Mouse (Mus musculus) c-Kit-positive CD71-negative TER-119-negative erythroid progenitor cells, embryonic 14.5 days (primary cell): ENCODE results near the gene Faap100.
"Not testable (repeated sequence)": the region's sequence is repeated elsewhere in the genome, so short reads cannot be mapped to it uniquely, and the experiment has no call there.

ENCODE experiments used
- DNase-seq: peaks from one replicate; pipeline ENCODE4 v3.0.0-alpha.2; 2013; ENCODE audit warnings: low read depth

Faap100 gene

DNA sequence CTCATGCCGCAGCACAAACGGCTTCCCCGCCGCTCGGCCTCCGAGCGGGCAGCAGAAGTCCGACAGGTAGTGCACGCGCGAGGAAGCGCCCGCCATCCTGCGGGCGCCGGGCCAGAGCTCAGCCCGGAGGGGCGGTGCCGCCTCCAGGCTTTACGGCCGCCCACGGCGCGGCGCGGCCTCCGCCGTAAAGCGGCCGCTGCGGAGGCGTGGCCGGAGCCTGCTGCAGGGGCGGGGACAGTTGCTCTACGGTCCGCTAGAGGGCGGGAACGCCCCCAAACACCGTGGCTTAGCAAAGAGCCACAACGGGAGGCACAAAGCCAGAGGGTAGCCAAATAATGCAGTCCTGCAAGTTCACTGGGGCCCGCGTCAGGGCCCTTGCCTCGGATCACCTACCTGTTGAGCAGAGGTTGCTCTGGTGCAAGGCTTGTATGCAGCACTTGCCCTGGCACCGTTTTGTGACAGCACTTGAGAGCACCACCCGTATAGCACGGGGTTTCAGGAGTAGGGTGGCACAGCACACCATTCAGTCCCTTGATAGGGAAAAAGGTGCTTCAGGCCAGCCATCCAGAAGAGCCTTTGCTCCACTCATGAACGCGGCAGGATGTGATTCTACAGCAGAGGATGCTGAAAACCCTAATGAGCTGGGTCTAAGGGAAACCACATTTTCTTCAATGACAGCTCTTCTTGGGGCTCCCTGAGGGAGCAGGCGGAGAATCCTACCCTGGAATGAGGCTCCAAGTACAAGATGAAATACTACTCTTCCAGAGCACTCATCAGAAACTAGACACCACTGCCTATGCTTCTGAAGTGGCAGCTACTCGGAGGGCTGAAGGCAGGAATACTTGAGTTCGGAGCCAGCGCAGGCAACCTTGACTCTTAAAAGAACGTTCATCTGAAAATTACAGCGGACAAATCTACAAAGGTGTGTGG, at the start of gene Faap100:
Gene Faap100, minus strand, starts transcription at position 154 of the 930 bp plus-strand sequence.
- peak; percentile 87 for DNase-seq

DNA sequence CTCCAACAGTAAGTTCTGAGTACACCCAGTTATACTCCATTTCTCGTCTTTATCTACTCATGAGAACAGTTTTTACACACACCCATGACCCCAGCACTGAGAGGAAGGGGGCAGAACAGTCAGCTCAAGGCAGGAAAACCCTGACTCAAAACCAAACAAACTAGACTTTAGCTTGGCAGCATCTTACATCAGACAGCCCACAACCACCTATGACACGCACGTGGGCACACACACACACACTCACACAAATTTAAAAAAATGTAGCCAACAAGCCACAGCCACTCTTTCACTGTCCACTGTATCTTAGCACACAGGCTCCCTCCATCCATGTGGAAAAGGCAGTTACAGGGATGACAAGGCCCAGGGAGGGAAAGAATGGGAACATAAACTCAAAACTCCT, 48.2 kb upstream of the Faap100 start:
- DNase-seq = no peak

DNA sequence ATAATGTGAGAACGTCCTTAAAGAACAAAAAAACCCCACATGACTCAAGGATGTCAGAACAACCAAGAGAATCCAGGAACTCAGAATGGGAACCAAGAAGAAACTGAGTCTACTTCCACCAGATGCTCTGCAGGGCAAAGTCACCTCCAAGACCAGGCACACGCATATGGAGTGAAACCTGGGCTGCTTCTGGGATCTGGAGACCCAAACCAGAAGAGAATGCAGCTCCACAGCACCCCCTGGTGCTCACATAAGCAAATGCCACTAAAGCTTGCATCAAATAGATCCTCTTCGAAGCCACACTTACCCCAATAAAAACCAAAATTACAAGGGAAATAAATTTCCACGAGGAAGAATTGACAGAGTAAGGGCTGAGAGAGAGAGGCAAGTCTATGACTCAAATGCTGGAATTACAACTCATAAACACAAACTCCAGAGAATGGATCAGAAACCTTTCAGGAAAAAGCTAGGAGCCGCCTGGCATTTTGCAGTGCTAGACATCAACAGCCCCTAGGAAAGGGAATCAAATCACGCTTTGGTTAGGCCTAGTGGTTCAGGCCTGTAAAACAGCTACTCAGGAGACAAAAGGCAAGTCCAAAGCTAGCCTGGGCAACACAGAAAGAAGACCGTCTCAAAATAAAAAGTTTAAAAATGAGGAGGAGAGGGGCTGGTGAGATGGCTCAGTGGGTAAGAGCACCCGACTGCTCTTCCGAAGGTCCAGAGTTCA, 45.2 kb upstream of the Faap100 start:
- DNase-seq = no peak

DNA sequence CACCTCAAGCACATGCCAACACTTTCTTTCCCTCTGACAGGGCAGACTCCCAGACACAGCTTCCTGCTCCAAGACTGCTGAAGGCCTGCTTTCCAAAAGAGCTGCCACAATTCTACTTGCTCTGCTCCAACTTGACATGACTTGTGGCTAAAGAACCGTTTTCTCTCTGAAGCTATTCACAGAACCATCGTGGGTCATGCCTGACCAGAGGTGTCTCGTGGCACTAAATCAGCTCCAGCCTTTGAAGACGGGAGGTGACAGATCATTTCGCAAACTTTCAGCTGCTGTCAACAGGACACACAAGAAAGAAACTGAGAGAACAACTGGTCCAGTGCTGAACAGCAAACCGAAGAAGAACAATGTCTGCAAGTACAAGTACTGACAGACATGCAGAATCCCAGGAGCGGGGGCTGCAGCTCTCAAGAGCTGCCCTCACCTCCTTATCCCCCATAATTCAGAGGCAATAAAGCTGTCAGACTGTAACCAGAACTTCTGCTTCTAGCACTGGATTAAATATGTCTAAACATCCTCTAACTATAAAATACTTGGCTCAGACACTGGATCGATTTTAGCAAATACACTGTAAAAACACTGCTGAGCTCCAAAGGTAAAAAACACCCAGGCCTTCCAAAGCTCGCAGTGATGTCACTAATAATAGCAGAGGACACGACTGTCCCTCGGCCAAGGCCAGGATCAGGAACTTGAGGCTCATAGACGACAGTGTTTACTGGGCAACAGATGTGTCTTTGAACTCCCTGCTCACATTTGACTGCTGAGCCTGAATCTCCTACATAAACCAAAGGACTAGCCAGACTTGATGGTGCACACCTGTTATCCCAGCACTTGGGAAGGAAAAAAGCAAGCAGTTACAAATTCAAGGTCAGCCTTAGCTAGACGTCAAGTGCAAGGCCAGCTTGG, 44.3 kb upstream of the Faap100 start:
- DNase-seq = no peak

DNA sequence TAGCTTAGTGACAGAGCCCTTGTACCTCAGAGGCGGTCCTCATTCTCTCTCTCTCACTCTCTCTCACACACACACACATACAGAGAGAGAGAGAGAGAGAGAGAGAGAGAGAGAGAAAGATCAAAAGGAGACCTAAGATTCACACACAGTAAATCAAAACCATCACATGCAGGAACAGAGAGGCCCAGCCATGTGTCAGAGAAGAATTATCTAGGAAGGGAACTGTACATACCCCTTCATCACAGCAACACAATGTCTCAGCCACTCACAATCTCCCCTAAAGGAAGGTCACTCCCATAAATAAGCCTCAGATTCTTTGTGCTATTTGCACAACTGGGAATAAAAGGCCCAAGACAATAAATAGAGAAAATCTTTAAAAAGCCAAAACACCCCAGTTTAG, 40.0 kb upstream of the Faap100 start:
- DNase-seq = no peak

DNA sequence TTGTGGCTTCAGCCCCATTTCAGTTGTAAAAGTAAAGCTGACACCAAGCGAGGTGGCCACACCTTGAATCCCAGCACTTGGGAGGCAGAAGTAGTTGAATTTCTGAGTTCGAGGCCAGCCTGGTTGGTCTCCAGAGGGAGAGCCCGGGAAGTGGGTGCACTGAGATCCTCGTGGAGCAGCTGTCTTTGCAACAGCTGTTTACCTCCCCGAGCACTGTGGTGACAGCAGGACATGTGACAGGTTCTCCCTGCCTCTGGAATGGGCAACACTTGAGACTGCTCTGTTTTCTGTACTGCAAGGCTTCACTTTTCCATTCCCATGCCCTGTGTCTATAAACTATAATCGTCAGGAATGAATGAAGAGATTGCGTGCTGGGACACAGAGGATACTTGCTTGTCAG, 39.3 kb upstream of the Faap100 start:
- DNase-seq = no peak

DNA sequence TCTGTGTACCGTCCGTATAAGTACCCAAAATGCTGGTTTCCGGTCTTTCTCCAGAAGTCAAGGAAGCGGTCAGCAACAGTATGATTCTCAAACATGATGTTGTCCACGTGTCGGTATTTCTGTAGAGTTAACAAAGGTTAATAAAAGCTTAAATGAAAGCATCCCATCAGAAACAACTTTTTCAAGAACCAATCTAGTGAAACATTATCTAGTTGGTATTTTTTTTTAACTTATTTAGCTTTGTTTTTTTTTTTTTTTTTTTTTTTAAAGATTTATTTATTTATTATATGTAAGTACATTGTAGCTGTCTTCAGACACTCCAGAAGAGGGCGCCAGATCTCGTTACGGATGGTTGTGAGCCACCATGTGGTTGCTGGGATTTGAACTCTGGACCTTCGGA, 35.1 kb upstream of the Faap100 start:
- not testable (repeated sequence) for DNase-seq

DNA sequence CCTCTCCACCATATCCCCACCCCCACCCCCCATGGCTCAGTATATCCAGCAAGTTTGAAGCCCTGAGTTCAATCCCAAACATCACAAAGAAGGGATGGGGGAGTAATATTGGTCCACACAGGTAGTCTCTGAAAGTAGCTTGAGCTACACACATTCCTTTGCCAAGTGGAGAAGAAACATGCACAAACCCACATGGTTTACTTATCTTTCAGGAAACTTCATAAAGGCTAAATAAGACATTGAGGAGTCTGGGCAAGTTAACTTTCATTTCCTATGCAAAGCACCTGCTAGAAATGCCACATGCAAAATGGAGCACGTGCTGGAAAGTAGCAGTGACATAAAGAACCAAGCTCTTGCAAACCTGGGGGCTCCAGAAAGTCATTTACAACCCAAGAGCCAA, 27.9 kb upstream of the Faap100 start:
- no peak for DNase-seq

DNA sequence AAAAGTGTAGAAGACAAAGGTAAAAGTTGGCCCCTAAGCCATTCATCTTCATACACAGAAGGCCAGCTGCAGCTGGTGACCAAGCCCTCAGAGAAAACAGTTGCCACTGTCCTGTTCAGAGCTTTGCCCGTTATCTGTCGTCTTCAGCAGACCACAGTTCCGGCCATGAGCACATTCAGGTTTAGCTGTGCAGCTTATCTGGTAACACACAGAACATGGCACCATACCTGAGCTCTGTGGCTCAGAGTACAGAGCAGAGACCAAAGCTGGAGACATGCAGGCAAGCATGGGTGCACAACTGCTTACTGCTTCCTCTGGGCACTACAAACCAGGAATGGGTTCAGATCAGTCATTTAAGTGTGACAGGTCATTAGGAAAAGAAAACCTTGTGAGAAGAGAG, 27.3 kb upstream of the Faap100 start:
- peak; percentile 37 for DNase-seq

DNA sequence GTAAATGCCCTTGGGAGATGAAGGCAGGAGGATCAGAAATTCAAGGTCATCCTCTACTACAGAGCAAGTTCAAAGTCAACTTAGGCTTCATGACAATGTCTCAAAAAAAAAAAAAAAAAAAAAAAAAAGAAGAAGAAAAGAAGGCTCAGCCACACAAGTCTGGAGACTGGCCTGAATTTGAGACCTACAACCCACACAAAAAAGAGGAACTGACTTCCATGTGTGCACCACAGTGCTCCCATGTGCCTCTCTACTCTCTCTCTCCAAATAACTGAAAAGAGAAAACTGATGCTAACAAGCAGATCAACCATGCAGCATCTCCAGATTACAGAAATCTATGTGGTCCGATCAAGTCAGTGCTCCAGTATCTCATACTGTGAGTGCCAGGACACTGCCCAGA, 26.2 kb upstream of the Faap100 start:
- DNase-seq = no peak

DNA sequence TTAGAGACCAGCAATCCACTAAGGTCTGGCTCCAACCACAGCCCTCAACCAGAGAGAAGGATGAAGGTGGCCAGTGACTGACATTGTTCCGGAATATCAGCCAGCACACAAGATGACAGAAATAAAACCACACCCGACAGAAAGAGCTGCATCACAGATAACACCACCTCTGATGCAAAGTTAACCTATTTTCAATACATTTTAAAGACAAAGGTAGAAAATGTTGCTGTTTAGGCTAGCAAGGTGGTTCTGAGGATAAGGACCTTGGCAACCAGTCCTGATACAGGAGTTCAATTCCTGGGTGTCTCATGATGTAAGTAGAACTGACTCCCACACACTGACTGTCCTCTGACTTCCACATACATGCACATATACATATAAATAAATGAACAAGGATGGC, 20.8 kb upstream of the Faap100 start:
- DNase-seq = no peak

DNA sequence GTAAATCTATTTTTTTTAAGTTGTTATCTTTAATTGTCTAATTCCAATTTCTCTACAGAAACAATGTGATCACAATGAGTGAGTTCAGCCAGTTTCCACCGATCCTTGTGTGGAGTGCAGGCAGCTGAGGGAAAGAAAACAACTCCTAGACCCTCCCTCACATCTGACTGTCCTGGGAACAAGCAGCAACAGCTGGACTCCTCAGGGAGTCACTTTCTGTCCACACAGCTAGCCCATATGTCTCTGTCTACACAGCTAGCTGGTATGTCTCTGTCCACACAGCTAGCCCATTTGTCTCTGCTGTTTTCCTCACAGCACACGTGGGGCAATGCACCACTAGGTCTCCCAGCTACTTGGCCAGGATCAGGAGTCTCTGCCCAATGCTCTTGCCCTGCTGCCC, 19.0 kb upstream of the Faap100 start:
- DNase-seq = no peak

DNA sequence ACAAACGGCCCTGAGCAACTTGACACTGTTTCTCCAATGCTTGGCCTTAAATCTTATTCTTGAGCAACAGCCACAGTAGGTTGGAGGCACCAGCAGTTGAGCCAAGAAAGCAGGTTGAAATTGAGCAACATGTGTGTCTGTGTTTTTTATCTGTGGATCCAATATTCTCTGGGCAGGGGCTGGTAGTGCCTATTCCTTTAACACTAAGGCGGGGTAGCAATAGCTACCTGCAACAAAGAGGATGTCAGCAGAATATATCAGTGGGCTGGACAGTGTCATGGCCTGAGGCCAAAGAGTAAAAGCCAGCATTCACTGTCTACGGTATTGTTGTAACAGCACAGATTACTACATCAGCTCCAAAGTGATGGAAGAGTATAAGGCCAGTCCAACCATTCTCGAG, 17.1 kb upstream of the Faap100 start:
- no peak for DNase-seq

DNA sequence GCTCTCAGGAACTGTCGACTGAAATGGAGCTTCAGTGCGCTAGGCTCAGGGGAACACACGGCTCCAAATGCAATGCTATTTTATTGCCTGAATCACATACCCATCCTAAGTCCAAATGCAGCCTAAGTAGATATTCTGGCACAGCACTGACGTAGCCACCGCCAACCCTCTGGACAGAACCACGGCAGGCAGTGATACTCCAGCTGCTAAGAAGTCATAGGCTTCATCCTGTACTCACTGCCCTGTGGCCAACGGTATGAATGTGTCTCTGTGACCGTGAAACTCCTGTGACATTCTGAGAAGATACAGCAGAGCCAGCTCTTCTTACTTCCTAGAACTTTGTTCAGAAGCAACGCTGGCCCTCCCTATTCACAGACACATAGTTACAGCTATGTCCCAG, 10.0 kb upstream of the Faap100 start:
- DNase-seq = no peak

DNA sequence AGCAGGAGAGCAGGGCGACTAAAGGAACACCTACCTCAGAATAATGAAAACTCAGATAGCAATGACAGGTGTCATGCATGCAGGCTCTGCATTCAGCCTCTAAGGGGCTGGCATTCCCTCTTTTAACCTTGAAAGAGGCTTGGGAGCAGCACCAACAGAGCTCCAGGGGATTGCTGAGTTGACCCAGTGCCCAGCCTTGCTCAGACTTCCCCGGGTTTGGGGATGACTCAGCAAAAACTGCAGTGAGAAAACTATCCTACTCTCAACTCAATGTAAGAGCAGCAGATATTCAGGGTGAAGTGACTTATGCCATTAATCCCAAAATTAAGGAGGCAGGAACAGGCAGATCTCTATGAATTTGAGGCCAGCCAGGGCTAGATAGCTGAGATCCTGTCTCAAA, 8.6 kb upstream of the Faap100 start:
- DNase-seq = no peak

DNA sequence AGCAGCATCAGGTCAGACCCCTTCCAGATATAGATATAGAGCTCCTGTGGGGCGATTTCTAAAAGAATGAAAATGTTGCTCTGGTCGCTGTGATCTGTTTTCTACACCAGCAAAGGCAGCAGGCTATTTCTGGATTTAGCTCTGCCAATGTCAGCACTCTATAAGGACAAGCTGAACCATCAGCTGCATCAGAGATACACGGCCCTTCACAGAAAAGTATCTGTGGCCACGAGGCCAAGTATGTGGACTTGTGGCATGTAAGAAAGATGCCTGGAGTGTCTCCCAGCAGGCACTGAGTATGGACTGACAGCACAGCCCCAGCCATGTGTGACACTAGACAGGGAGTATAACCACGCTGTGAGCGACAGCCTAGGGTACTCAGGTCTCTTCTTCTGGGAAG, 8.1 kb upstream of the Faap100 start:
- no peak for DNase-seq

DNA sequence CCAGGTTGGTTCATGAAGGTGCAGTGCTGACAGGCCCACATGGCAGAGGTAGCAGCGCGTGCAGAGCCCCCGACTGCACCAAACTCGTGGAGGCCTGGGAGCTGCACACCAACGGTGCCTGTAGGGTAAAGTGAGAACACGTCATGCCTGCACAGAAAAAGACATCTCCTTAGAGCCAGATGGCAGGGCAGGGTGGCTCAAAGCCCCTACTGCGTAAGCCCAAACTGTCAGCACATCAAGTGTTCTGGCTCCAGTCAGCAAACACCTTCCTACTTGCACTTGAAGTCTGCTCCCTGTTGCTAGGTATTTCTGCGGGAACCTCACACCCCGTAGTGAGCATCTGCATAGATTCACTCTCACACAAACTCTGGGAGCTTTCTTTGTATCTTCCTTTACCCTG, 3.9 kb upstream of the Faap100 start:
- DNase-seq = no peak

DNA sequence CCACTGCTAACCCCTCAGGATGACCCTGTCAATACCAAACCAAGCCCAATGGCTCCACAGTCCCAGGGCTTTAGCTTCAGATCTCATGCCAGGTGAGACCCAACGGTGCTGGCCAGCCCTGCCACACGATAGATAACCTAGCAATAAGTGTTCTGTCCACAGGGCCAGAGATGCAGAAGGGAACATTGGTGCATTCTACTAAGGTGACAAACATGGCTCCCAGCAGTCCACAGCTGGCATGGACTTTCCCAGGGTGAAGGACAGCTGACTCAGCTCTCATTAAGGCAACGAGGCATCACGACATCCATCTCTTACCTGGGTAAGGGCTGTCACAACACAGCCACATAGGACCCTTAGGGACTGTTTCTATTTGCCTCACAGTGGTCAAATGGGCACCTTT, 2.6 kb upstream of the Faap100 start:
- no peak for DNase-seq

DNA sequence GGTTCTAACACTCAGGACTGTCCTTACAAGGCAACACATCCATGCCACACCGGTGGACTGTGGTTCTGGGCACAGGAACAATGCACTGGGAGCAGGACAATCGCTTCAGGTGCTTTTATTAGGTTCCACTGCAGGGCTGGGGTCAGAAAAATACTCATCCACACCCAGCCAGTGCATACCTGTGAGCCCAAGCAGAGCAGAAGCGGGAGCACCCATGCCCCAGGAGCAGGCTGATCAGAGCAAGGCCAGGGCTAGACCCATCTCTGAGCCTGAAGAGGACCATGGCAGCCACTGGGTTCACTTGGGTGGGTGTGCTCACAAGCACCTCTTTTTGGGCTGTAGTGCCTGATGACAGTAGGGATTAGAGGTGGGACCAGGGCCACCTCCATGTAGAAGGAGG, 1.7 kb upstream of the Faap100 start:
- no peak for DNase-seq

DNA sequence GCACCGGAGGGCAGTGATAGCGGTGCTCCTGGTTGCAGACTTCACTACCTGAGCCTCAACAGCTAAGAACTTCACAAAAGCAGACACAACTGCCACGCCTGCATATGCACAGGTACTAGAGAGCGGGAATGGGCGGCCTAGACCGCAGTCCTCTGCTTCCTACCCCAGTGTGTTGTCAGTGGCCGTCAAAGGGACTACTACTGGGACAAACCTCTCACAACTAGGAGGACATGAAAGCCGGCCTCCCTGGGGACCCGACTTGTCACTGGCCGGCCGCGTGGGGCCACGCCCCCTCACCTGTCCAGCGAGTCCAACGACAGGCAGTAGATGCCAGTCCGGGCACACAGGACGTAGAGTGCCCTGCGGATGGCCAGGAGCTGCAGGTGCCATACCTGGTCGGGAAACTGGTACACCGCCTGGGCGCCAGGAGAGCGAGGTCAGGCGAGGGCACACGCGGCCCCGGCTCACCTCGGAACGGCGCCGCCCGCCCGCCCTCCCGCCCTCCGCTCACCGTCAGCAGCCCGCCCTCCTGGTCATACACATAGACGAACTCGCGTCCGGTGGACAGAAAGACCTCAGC, 443 bp downstream of the Faap100 start:
- no peak for DNase-seq

DNA sequence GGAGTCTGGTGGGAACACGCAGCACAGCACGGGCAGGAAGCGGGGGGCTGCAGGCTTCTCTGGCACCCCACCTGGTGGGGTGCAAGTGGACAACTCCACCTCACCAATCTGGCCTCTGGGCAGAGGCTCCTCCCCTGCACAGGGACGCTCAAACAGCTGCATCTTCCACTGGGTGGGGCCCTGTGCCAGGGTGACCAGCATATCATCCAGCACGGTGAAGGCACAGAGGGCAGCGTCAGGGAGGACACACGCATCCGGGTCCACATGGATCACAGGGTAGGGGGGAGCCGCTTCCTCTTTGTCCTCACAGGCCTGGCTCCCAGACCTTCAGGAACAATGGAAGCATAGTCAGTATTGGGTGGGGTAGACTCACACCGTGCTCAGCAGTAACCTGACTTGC, 1.2 kb downstream of the Faap100 start:
- no peak for DNase-seq
